Mouse (Mus musculus): Measurements from ENCODE around the gene Col5a1.

Col5a1 gene

GRCm38 (mm10) chr2:27917177-27917576 lies 31.0 kb downstream of the Col5a1 start:
- Histone ChIP-seq H3K4me3 (replicated peaks; ENCODE audit: low read length) (no peak overlapping the region), H3K4me1 (replicated peaks; ENCODE audit: low read depth, low read length) (0 out of 2 replicates have a peak, but pooled peaks cover 3% of the 10 kb centered on the region), H3K9me3 (ENCODE audit: low read length) (no peaks in the 10 kb centered on the region), H3K36me3 (ENCODE audit: insufficient read depth, low read length) (no peaks in the 10 kb centered on the region), H3K27me3 (ENCODE audit: insufficient read depth, low read length) (no peaks in the 10 kb centered on the region)
- TF ChIP-seq POU5F1 (IDR thresholded peaks at IDR 0.05; ENCODE audit: borderline replicate concordance, low read length) (no peak), CTCF (conservative IDR thresholded peaks at IDR 0.05; ENCODE audit: low read length) (no peak), NANOG (IDR thresholded peaks at IDR 0.05; ENCODE audit: borderline replicate concordance, low read length) (no peak)

- H3K4me1 ChIP-seq (replicated peaks; ENCODE audit: low read depth, low read length), result 0 out of 2 replicates have a peak, but pooled peaks cover 3% of the 10 kb centered on the region
- no peaks in the 10 kb centered on the region for H3K36me3 ChIP-seq (ENCODE audit: insufficient read depth, low read length)
- H3K9me3 ChIP-seq (ENCODE audit: low read length), result no peaks in the 10 kb centered on the region
- no peak overlapping the region for H3K4me3 ChIP-seq (replicated peaks; ENCODE audit: low read length)
- TF ChIP-seq CTCF (conservative IDR thresholded peaks at IDR 0.05; ENCODE audit: low read length), result no peak
- TF ChIP-seq POU5F1 (IDR thresholded peaks at IDR 0.05; ENCODE audit: borderline replicate concordance, low read length), result no peak
- TF ChIP-seq NANOG (IDR thresholded peaks at IDR 0.05; ENCODE audit: borderline replicate concordance, low read length), result no peak
- H3K27me3 ChIP-seq (ENCODE audit: insufficient read depth, low read length), result no peaks in the 10 kb centered on the region
Observed at GRCm38 (mm10) chr2:27918106-27918505, 31.9 kb downstream of the Col5a1 start.

GRCm38 (mm10) chr2:27919309-27919850 lies 33.2 kb downstream of the Col5a1 start:
- no peak overlapping the region for H3K4me3 ChIP-seq (replicated peaks; ENCODE audit: low read length)
- H3K27me3 ChIP-seq (ENCODE audit: insufficient read depth, low read length), result no peaks in the 10 kb centered on the region
- TF ChIP-seq NANOG (IDR thresholded peaks at IDR 0.05; ENCODE audit: borderline replicate concordance, low read length) (no peak), CTCF (conservative IDR thresholded peaks at IDR 0.05; ENCODE audit: low read length) (no peak), POU5F1 (IDR thresholded peaks at IDR 0.05; ENCODE audit: borderline replicate concordance, low read length) (no peak)
- H3K36me3 ChIP-seq (ENCODE audit: insufficient read depth, low read length), result no peaks in the 10 kb centered on the region
- 0 out of 2 replicates have a peak, but pooled peaks cover 3% of the 10 kb centered on the region for H3K4me1 ChIP-seq (replicated peaks; ENCODE audit: low read depth, low read length)
- no peaks in the 10 kb centered on the region for H3K9me3 ChIP-seq (ENCODE audit: low read length)

- Histone ChIP-seq H3K9me3 (ENCODE audit: low read length) (no peaks in the 10 kb centered on the region), H3K4me1 (replicated peaks; ENCODE audit: low read depth, low read length) (no peaks in the 10 kb centered on the region), H3K27me3 (ENCODE audit: insufficient read depth, low read length) (no peaks in the 10 kb centered on the region), H3K36me3 (ENCODE audit: insufficient read depth, low read length) (no peaks in the 10 kb centered on the region), H3K4me3 (replicated peaks; ENCODE audit: low read length) (no peak overlapping the region)
- TF ChIP-seq NANOG (IDR thresholded peaks at IDR 0.05; ENCODE audit: borderline replicate concordance, low read length), result no peak
Observed at GRCm38 (mm10) chr2:27922053-27922452, 35.8 kb downstream of the Col5a1 start.

- H3K36me3 ChIP-seq (ENCODE audit: insufficient read depth, low read length), result no peaks in the 10 kb centered on the region
- no peak overlapping the region for H3K4me3 ChIP-seq (replicated peaks; ENCODE audit: low read length)
- H3K9me3 ChIP-seq (ENCODE audit: low read length), result no peaks in the 10 kb centered on the region
- TF ChIP-seq NANOG (IDR thresholded peaks at IDR 0.05; ENCODE audit: borderline replicate concordance, low read length), result no peak
- TF ChIP-seq POU5F1 (IDR thresholded peaks at IDR 0.05; ENCODE audit: borderline replicate concordance, low read length), result no peak
- TF ChIP-seq CTCF (conservative IDR thresholded peaks at IDR 0.05; ENCODE audit: low read length), result no peak
- no peaks in the 10 kb centered on the region for H3K27me3 ChIP-seq (ENCODE audit: insufficient read depth, low read length)
- H3K4me1 ChIP-seq (replicated peaks; ENCODE audit: low read depth, low read length), result no peaks in the 10 kb centered on the region
Observed at GRCm38 (mm10) chr2:27923718-27924117, 37.5 kb downstream of the Col5a1 start.

GRCm38 (mm10) chr2:27924463-27924862 lies 38.2 kb downstream of the Col5a1 start:
- H3K4me3 ChIP-seq (replicated peaks; ENCODE audit: low read length), result no peak overlapping the region
- H3K4me1 ChIP-seq (replicated peaks; ENCODE audit: low read depth, low read length), result no peaks in the 10 kb centered on the region
- no peaks in the 10 kb centered on the region for H3K27me3 ChIP-seq (ENCODE audit: insufficient read depth, low read length)
- H3K36me3 ChIP-seq (ENCODE audit: insufficient read depth, low read length), result no peaks in the 10 kb centered on the region
- H3K9me3 ChIP-seq (ENCODE audit: low read length), result no peaks in the 10 kb centered on the region
- TF ChIP-seq POU5F1 (IDR thresholded peaks at IDR 0.05; ENCODE audit: borderline replicate concordance, low read length) (no peak), CTCF (conservative IDR thresholded peaks at IDR 0.05; ENCODE audit: low read length) (no peak), NANOG (IDR thresholded peaks at IDR 0.05; ENCODE audit: borderline replicate concordance, low read length) (no peak)

GRCm38 (mm10) chr2:27926478-27927165 lies 40.4 kb downstream of the Col5a1 start:
- Histone ChIP-seq H3K36me3 (ENCODE audit: insufficient read depth, low read length) (no peaks in the 10 kb centered on the region), H3K27me3 (ENCODE audit: insufficient read depth, low read length) (no peaks in the 10 kb centered on the region), H3K9me3 (ENCODE audit: low read length) (no peaks in the 10 kb centered on the region), H3K4me3 (replicated peaks; ENCODE audit: low read length) (no peak overlapping the region), H3K4me1 (replicated peaks; ENCODE audit: low read depth, low read length) (no peaks in the 10 kb centered on the region)
- TF ChIP-seq NANOG (IDR thresholded peaks at IDR 0.05; ENCODE audit: borderline replicate concordance, low read length) (no peak), POU5F1 (IDR thresholded peaks at IDR 0.05; ENCODE audit: borderline replicate concordance, low read length) (no peak), CTCF (conservative IDR thresholded peaks at IDR 0.05; ENCODE audit: low read length) (peak; percentile 24; the same call in 1 of the 2 replicates)

GRCm38 (mm10) chr2:27930471-27931015 lies 44.3 kb downstream of the Col5a1 start:
- H3K27me3 ChIP-seq (ENCODE audit: insufficient read depth, low read length), result no peaks in the 10 kb centered on the region
- no peak overlapping the region for H3K4me3 ChIP-seq (replicated peaks; ENCODE audit: low read length)
- TF ChIP-seq CTCF (conservative IDR thresholded peaks at IDR 0.05; ENCODE audit: low read length), result no peak
- no peak for TF ChIP-seq POU5F1 (IDR thresholded peaks at IDR 0.05; ENCODE audit: borderline replicate concordance, low read length)
- no peak for TF ChIP-seq NANOG (IDR thresholded peaks at IDR 0.05; ENCODE audit: borderline replicate concordance, low read length)
- no peaks in the 10 kb centered on the region for H3K36me3 ChIP-seq (ENCODE audit: insufficient read depth, low read length)
- no peaks in the 10 kb centered on the region for H3K9me3 ChIP-seq (ENCODE audit: low read length)
- H3K4me1 ChIP-seq (replicated peaks; ENCODE audit: low read depth, low read length), result 0 out of 2 replicates have a peak, but pooled peaks cover 5% of the 10 kb centered on the region
